Mouse (Mus musculus): ENCODE data around the gene Pdss2.

Gene Pdss2

GRCm38 (mm10) chr10:43479436-43480157, 258.3 kb downstream of the Pdss2 start:
- Histone ChIP-seq H3K36me3 (ENCODE audit: control insufficient read depth, insufficient read depth, low read length, poor library complexity, severe bottlenecking) (no peaks in the 10 kb centered on the region), H3K27me3 (ENCODE audit: control insufficient read depth, insufficient read depth, low read length, poor library complexity, severe bottlenecking) (no peaks in the 10 kb centered on the region; the same call in 1 of the 2 replicates)
- DNase-seq (ENCODE audit: low read depth, low spot score) = peak; percentile 93

- DNase-seq (ENCODE audit: low read depth, low spot score) = no peak
- Histone ChIP-seq H3K27me3 (ENCODE audit: control insufficient read depth, insufficient read depth, low read length, poor library complexity, severe bottlenecking) (no peaks in the 10 kb centered on the region; the same call in 1 of the 2 replicates), H3K36me3 (ENCODE audit: control insufficient read depth, insufficient read depth, low read length, poor library complexity, severe bottlenecking) (no peaks in the 10 kb centered on the region)
Observed at GRCm38 (mm10) chr10:43480227-43480849, 259.1 kb downstream of the Pdss2 start.

GRCm38 (mm10) chr10:43481179-43481578, 259.9 kb downstream of the Pdss2 start:
- no peaks in the 10 kb centered on the region for H3K36me3 ChIP-seq (ENCODE audit: control insufficient read depth, insufficient read depth, low read length, poor library complexity, severe bottlenecking)
- no peak for DNase-seq (ENCODE audit: low read depth, low spot score)
- no peaks in the 10 kb centered on the region; the same call in 1 of the 2 replicates for H3K27me3 ChIP-seq (ENCODE audit: control insufficient read depth, insufficient read depth, low read length, poor library complexity, severe bottlenecking)

- no peak for DNase-seq (ENCODE audit: low read depth, low spot score)
- Histone ChIP-seq H3K27me3 (ENCODE audit: control insufficient read depth, insufficient read depth, low read length, poor library complexity, severe bottlenecking) (no peaks in the 10 kb centered on the region; the same call in 1 of the 2 replicates), H3K36me3 (ENCODE audit: control insufficient read depth, insufficient read depth, low read length, poor library complexity, severe bottlenecking) (no peaks in the 10 kb centered on the region)
Observed at GRCm38 (mm10) chr10:43482021-43482420, 260.7 kb downstream of the Pdss2 start.

- no peaks in the 10 kb centered on the region for H3K36me3 ChIP-seq (ENCODE audit: control insufficient read depth, insufficient read depth, low read length, poor library complexity, severe bottlenecking)
- DNase-seq (ENCODE audit: low read depth, low spot score) = no peak
- no peaks in the 10 kb centered on the region; the same call in 1 of the 2 replicates for H3K27me3 ChIP-seq (ENCODE audit: control insufficient read depth, insufficient read depth, low read length, poor library complexity, severe bottlenecking)
Observed at GRCm38 (mm10) chr10:43483426-43483995, 262.2 kb downstream of the Pdss2 start.

GRCm38 (mm10) chr10:43485751-43486268, 264.5 kb downstream of the Pdss2 start:
- H3K27me3 ChIP-seq (ENCODE audit: control insufficient read depth, insufficient read depth, low read length, poor library complexity, severe bottlenecking) = no peaks in the 10 kb centered on the region
- no peaks in the 10 kb centered on the region for H3K36me3 ChIP-seq (ENCODE audit: control insufficient read depth, insufficient read depth, low read length, poor library complexity, severe bottlenecking)
- no peak for DNase-seq (ENCODE audit: low read depth, low spot score)

- Histone ChIP-seq H3K27me3 (ENCODE audit: control insufficient read depth, insufficient read depth, low read length, poor library complexity, severe bottlenecking) (no peaks in the 10 kb centered on the region), H3K36me3 (ENCODE audit: control insufficient read depth, insufficient read depth, low read length, poor library complexity, severe bottlenecking) (no peaks in the 10 kb centered on the region)
- no peak for DNase-seq (ENCODE audit: low read depth, low spot score)
Observed at GRCm38 (mm10) chr10:43487441-43488010, 266.2 kb downstream of the Pdss2 start.

- no peak for DNase-seq (ENCODE audit: low read depth, low spot score)
- no peaks in the 10 kb centered on the region for H3K36me3 ChIP-seq (ENCODE audit: control insufficient read depth, insufficient read depth, low read length, poor library complexity, severe bottlenecking)
Observed at GRCm38 (mm10) chr10:43488258-43488657, 267.0 kb downstream of the Pdss2 start.

GRCm38 (mm10) chr10:43489139-43489538, 267.9 kb downstream of the Pdss2 start:
- DNase-seq (ENCODE audit: low read depth, low spot score) = no peak
- Histone ChIP-seq H3K27me3 (ENCODE audit: control insufficient read depth, insufficient read depth, low read length, poor library complexity, severe bottlenecking) (no peaks in the 10 kb centered on the region), H3K36me3 (ENCODE audit: control insufficient read depth, insufficient read depth, low read length, poor library complexity, severe bottlenecking) (no peaks in the 10 kb centered on the region)

More at GRCm38 (mm10) chr10:43488258-43488657, 267.0 kb downstream of the Pdss2 start:
- no peaks in the 10 kb centered on the region for H3K27me3 ChIP-seq (ENCODE audit: control insufficient read depth, insufficient read depth, low read length, poor library complexity, severe bottlenecking)

- Histone ChIP-seq H3K27me3 (ENCODE audit: control insufficient read depth, insufficient read depth, low read length, poor library complexity, severe bottlenecking) (no peaks in the 10 kb centered on the region), H3K36me3 (ENCODE audit: control insufficient read depth, insufficient read depth, low read length, poor library complexity, severe bottlenecking) (no peaks in the 10 kb centered on the region)
- DNase-seq (ENCODE audit: low read depth, low spot score) = no peak
Observed at GRCm38 (mm10) chr10:43489550-43489949, 268.3 kb downstream of the Pdss2 start.

- DNase-seq (ENCODE audit: low read depth, low spot score) = no peak
- H3K36me3 ChIP-seq (ENCODE audit: control insufficient read depth, insufficient read depth, low read length, poor library complexity, severe bottlenecking) = no peaks in the 10 kb centered on the region
- no peaks in the 10 kb centered on the region for H3K27me3 ChIP-seq (ENCODE audit: control insufficient read depth, insufficient read depth, low read length, poor library complexity, severe bottlenecking)
Observed at GRCm38 (mm10) chr10:43490034-43490433, 268.7 kb downstream of the Pdss2 start.

- Histone ChIP-seq H3K36me3 (ENCODE audit: control insufficient read depth, insufficient read depth, low read length, poor library complexity, severe bottlenecking) (peaks cover 3% of the 10 kb centered on the region; the same call in 1 of the 2 replicates), H3K27me3 (ENCODE audit: control insufficient read depth, insufficient read depth, low read length, poor library complexity, severe bottlenecking) (no peaks in the 10 kb centered on the region)
- DNase-seq (ENCODE audit: low read depth, low spot score) = no peak
Observed at GRCm38 (mm10) chr10:43490846-43491245, 269.6 kb downstream of the Pdss2 start.

- Histone ChIP-seq H3K36me3 (ENCODE audit: control insufficient read depth, insufficient read depth, low read length, poor library complexity, severe bottlenecking) (no peaks in the 10 kb centered on the region), H3K27me3 (ENCODE audit: control insufficient read depth, insufficient read depth, low read length, poor library complexity, severe bottlenecking) (no peaks in the 10 kb centered on the region)
- no peak for DNase-seq (ENCODE audit: low read depth, low spot score)
Observed at GRCm38 (mm10) chr10:43502599-43502998, 281.3 kb downstream of the Pdss2 start.

GRCm38 (mm10) chr10:43504291-43504690, 283.0 kb downstream of the Pdss2 start:
- Histone ChIP-seq H3K36me3 (ENCODE audit: control insufficient read depth, insufficient read depth, low read length, poor library complexity, severe bottlenecking) (no peaks in the 10 kb centered on the region), H3K27me3 (ENCODE audit: control insufficient read depth, insufficient read depth, low read length, poor library complexity, severe bottlenecking) (no peaks in the 10 kb centered on the region)
- peak; percentile 48 for DNase-seq (ENCODE audit: low read depth, low spot score)

GRCm38 (mm10) chr10:43507051-43507450, 285.8 kb downstream of the Pdss2 start:
- H3K36me3 ChIP-seq (ENCODE audit: control insufficient read depth, insufficient read depth, low read length, poor library complexity, severe bottlenecking) = no peaks in the 10 kb centered on the region; the same call in 1 of the 2 replicates
- no peaks in the 10 kb centered on the region for H3K27me3 ChIP-seq (ENCODE audit: control insufficient read depth, insufficient read depth, low read length, poor library complexity, severe bottlenecking)
- no peak for DNase-seq (ENCODE audit: low read depth, low spot score)

Data from splenic B cell, adult 2 months (primary cell).